Mouse (Mus musculus): ENCODE measurements around the gene Islr. TPM values are rescaled to one million over a fixed set of nuclear protein-coding genes. Genes with fewer than 3 reads are reported as not detected.
A peak's percentile ranks its signal among the peaks of the same experiment; 100 is the strongest.

Islr gene
- polyA plus RNA-seq, 2 experiments: 143 to 493 TPM

GRCm38 (mm10) chr9:58115297-58115925, 88.7 kb downstream of the Islr start:
- H3K9ac ChIP-seq (ENCODE audit: low read depth, low read length, severe bottlenecking): no peak overlapping the region
- no peak for DNase-seq (ENCODE audit: low spot score)
- no peaks in the 10 kb centered on the region for H3K9me3 ChIP-seq (ENCODE audit: control insufficient read depth, low read length)
- H3K36me3 ChIP-seq (ENCODE audit: control insufficient read depth, insufficient read depth, low read length): no peaks in the 10 kb centered on the region
- TF ChIP-seq POLR2A (IDR thresholded peaks at IDR 0.05; ENCODE audit: borderline replicate concordance, extremely low read depth, insufficient read depth, insufficient read length): no peak
- H3K4me3 ChIP-seq (replicated peaks; ENCODE audit: low read length): no peak overlapping the region
- 25% methylated on average over 7 of the region's 7 CpGs for WGBS
- H3K4me1 ChIP-seq (ENCODE audit: control insufficient read depth, insufficient read depth, low read length): peaks cover 55% of the 10 kb centered on the region
- no peaks in the 10 kb centered on the region for H3K27me3 ChIP-seq (ENCODE audit: control insufficient read depth, insufficient read depth, low read length)
- 0 out of 2 replicates have a peak overlapping the region, but pooled peaks have one; percentile 3 for H3K27ac ChIP-seq (replicated peaks; ENCODE audit: low read depth, low read length)
- no peak for ATAC-seq (ENCODE audit: low FRiP score, low read depth)
- no peak overlapping the region for H3K4me2 ChIP-seq (replicated peaks; ENCODE audit: low read depth, low read length, severe bottlenecking)

GRCm38 (mm10) chr9:58114019-58114418, 90.1 kb downstream of the Islr start:
- no peak for DNase-seq (ENCODE audit: low spot score)
- peak overlapping the region; percentile 9; the same call in 1 of the 2 replicates for H3K4me3 ChIP-seq (replicated peaks; ENCODE audit: low read length)
- no peaks in the 10 kb centered on the region for H3K36me3 ChIP-seq (ENCODE audit: control insufficient read depth, insufficient read depth, low read length)
- H3K4me1 ChIP-seq (ENCODE audit: control insufficient read depth, insufficient read depth, low read length): peaks cover 55% of the 10 kb centered on the region
- peak; percentile 41; the same call in 1 of the 2 replicates for ATAC-seq (ENCODE audit: low FRiP score, low read depth)
- no peak for TF ChIP-seq POLR2A (IDR thresholded peaks at IDR 0.05; ENCODE audit: borderline replicate concordance, extremely low read depth, insufficient read depth, insufficient read length)
- peak overlapping the region; percentile 72 for H3K27ac ChIP-seq (replicated peaks; ENCODE audit: low read depth, low read length)
- H3K4me2 ChIP-seq (replicated peaks; ENCODE audit: low read depth, low read length, severe bottlenecking): peak overlapping the region; percentile 46
- H3K9me3 ChIP-seq (ENCODE audit: control insufficient read depth, low read length): no peaks in the 10 kb centered on the region
- H3K9ac ChIP-seq (ENCODE audit: low read depth, low read length, severe bottlenecking): no peak overlapping the region
- no peaks in the 10 kb centered on the region for H3K27me3 ChIP-seq (ENCODE audit: control insufficient read depth, insufficient read depth, low read length)
- under 1% methylated on average over 9 of the region's 9 CpGs for WGBS

GRCm38 (mm10) chr9:58113279-58113884, 90.7 kb downstream of the Islr start:
- no peak for TF ChIP-seq POLR2A (IDR thresholded peaks at IDR 0.05; ENCODE audit: borderline replicate concordance, extremely low read depth, insufficient read depth, insufficient read length)
- DNase-seq (ENCODE audit: low spot score) (peak; percentile 46), ATAC-seq (ENCODE audit: low FRiP score, low read depth) (peak; percentile 53)
- H3K9ac ChIP-seq (ENCODE audit: low read depth, low read length, severe bottlenecking): 0 out of 2 replicates have a peak overlapping the region, but pooled peaks have one; percentile 5
- peak overlapping the region; percentile 9; the same call in 1 of the 2 replicates for H3K4me3 ChIP-seq (replicated peaks; ENCODE audit: low read length)
- no peaks in the 10 kb centered on the region for H3K9me3 ChIP-seq (ENCODE audit: control insufficient read depth, low read length)
- no peaks in the 10 kb centered on the region for H3K36me3 ChIP-seq (ENCODE audit: control insufficient read depth, insufficient read depth, low read length)
- H3K27ac ChIP-seq (replicated peaks; ENCODE audit: low read depth, low read length): peak overlapping the region; percentile 72
- peak overlapping the region; percentile 46 for H3K4me2 ChIP-seq (replicated peaks; ENCODE audit: low read depth, low read length, severe bottlenecking)
- H3K27me3 ChIP-seq (ENCODE audit: control insufficient read depth, insufficient read depth, low read length): no peaks in the 10 kb centered on the region
- H3K4me1 ChIP-seq (ENCODE audit: control insufficient read depth, insufficient read depth, low read length): peaks cover 51% of the 10 kb centered on the region
- WGBS: 1% methylated on average over 22 of the region's 22 CpGs

- WGBS: 2% methylated on average over 6 of the region's 6 CpGs
- DNase-seq (ENCODE audit: low spot score) (peak; percentile 56), ATAC-seq (ENCODE audit: low FRiP score, low read depth) (no peak)
- H3K4me2 ChIP-seq (replicated peaks; ENCODE audit: low read depth, low read length, severe bottlenecking): peak overlapping the region; percentile 46
- no peak overlapping the region for H3K4me3 ChIP-seq (replicated peaks; ENCODE audit: low read length)
- no peaks in the 10 kb centered on the region for H3K9me3 ChIP-seq (ENCODE audit: control insufficient read depth, low read length)
- no peak for TF ChIP-seq POLR2A (IDR thresholded peaks at IDR 0.05; ENCODE audit: borderline replicate concordance, extremely low read depth, insufficient read depth, insufficient read length)
- H3K27ac ChIP-seq (replicated peaks; ENCODE audit: low read depth, low read length): peak overlapping the region; percentile 72
- H3K36me3 ChIP-seq (ENCODE audit: control insufficient read depth, insufficient read depth, low read length): no peaks in the 10 kb centered on the region
- H3K9ac ChIP-seq (ENCODE audit: low read depth, low read length, severe bottlenecking): no peak overlapping the region
- no peaks in the 10 kb centered on the region for H3K27me3 ChIP-seq (ENCODE audit: control insufficient read depth, insufficient read depth, low read length)
- H3K4me1 ChIP-seq (ENCODE audit: control insufficient read depth, insufficient read depth, low read length): peaks cover 51% of the 10 kb centered on the region
Observed at GRCm38 (mm10) chr9:58112866-58113278, 91.2 kb downstream of the Islr start.

GRCm38 (mm10) chr9:58112321-58112751, 91.8 kb downstream of the Islr start:
- DNase-seq (ENCODE audit: low spot score) (no peak), ATAC-seq (ENCODE audit: low FRiP score, low read depth) (no peak)
- H3K4me3 ChIP-seq (replicated peaks; ENCODE audit: low read length): no peak overlapping the region
- H3K9me3 ChIP-seq (ENCODE audit: control insufficient read depth, low read length): no peaks in the 10 kb centered on the region
- H3K36me3 ChIP-seq (ENCODE audit: control insufficient read depth, insufficient read depth, low read length): no peaks in the 10 kb centered on the region
- TF ChIP-seq POLR2A (IDR thresholded peaks at IDR 0.05; ENCODE audit: borderline replicate concordance, extremely low read depth, insufficient read depth, insufficient read length): no peak
- H3K9ac ChIP-seq (ENCODE audit: low read depth, low read length, severe bottlenecking): no peak overlapping the region
- peaks cover 51% of the 10 kb centered on the region for H3K4me1 ChIP-seq (ENCODE audit: control insufficient read depth, insufficient read depth, low read length)
- 0 out of 2 replicates have a peak overlapping the region, but pooled peaks have one; percentile 46 for H3K4me2 ChIP-seq (replicated peaks; ENCODE audit: low read depth, low read length, severe bottlenecking)
- 0 out of 2 replicates have a peak overlapping the region, but pooled peaks have one; percentile 14 for H3K27ac ChIP-seq (replicated peaks; ENCODE audit: low read depth, low read length)
- 12% methylated on average over 6 of the region's 6 CpGs for WGBS
- no peaks in the 10 kb centered on the region for H3K27me3 ChIP-seq (ENCODE audit: control insufficient read depth, insufficient read depth, low read length)

All from limb, embryonic 14.5 days (tissue).